Mouse (Mus musculus) neural tube, embryonic 11.5 days (tissue): ENCODE measurements at regions not wholly inside any gene's neighbourhood (a gene's known extent, or its start where the extent isn't known, plus 50 kb on each side); places are given as distances from the start of the nearest gene placed in this dataset.

Source experiments
- ATAC-seq: fragments of 200-750 bp; cut with Nextera tagmentation; 2 replicates; pipeline ENCODE4 v1.8.0; 2017; ENCODE audit warnings: moderate number of reproducible peaks, mild to moderate bottlenecking, moderate TSS enrichment, moderate library complexity; ENCODE audit not compliant: insufficient read depth, low FRiP score, low TSS enrichment
- DNase-seq: peaks from one replicate; pipeline ENCODE4 v3.0.0-alpha.2; 2015; ENCODE audit warnings: low spot score
- H3K27ac ChIP-seq: fragments of 300-500 bp; sonication (generic); 2 replicates; pipeline ENCODE4 v1.5.1; 2014; ENCODE audit warnings: low read depth, mild to moderate bottlenecking, low read length
- H3K27me3 ChIP-seq: fragments of 300-500 bp; sonication (generic); 2 replicates; pipeline ENCODE4 v1.6.1; 2014; ENCODE audit warnings: mild to moderate bottlenecking, low read length, mixed read lengths; ENCODE audit not compliant: control insufficient read depth, insufficient read depth
- H3K36me3 ChIP-seq: fragments of 300-500 bp; sonication (generic); 2 replicates; pipeline ENCODE4 v1.6.1; 2014; ENCODE audit warnings: mild to moderate bottlenecking, low read length, moderate library complexity, mixed read lengths; ENCODE audit not compliant: control insufficient read depth, insufficient read depth
- H3K4me1 ChIP-seq: fragments of 300-500 bp; sonication (generic); 2 replicates; pipeline ENCODE4 v1.6.1; 2014; ENCODE audit warnings: low read length, mixed read lengths; ENCODE audit not compliant: control insufficient read depth, insufficient read depth
- H3K4me2 ChIP-seq: fragments of 300-500 bp; sonication (generic); 2 replicates; pipeline ENCODE4 v1.6.1; 2014; ENCODE audit warnings: low read depth, mild to moderate bottlenecking, moderate library complexity
- H3K4me3 ChIP-seq: fragments of 300-500 bp; sonication (generic); 2 replicates; pipeline ENCODE4 v1.5.1; 2014; ENCODE audit warnings: low read depth, low read length
- H3K9ac ChIP-seq: fragments of 300-500 bp; sonication (generic); 2 replicates; pipeline ENCODE4 v1.6.1; 2014; ENCODE audit warnings: mild to moderate bottlenecking, low read length
- H3K9me3 ChIP-seq: fragments of 300-500 bp; sonication (generic); 2 replicates; pipeline ENCODE4 v1.6.1; 2016; ENCODE audit warnings: low read length; ENCODE audit not compliant: control insufficient read depth
- WGBS: fragments of 180-500 bp; shearing (Covaris S2); extraction: QIAGEN DNeasy Blood & Tissue Kit; methylation state at CpG from one replicate; pipeline ENCODE4 v1.1.7; 2014; 5-methylcytosine and 5-hydroxymethylcytosine counted together

DNA sequence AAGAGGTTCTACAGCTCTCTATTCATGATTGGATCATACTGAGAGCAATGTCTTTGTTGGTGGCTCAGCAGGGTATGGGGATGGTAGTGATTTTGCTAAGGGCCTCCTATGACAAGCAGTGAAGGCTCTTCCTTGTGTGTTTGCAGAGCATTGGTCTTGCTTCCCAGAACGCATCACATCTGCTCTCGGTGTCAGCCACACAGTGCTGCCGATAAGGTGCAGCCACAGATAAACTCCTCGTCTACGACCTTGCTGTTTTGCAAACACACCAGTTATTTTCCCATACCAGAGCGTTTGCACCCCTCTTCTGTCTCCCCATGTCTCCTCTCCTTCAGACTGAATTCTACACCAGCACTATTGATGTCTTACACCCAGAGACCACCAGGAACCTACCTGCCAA is 68.4 kb upstream of the Thpo start:
- Histone ChIP-seq H3K27ac (no peak overlapping the region), H3K27me3 (no peaks in the 10 kb centered on the region), H3K4me3 (no peak overlapping the region), H3K9me3 (no peaks in the 10 kb centered on the region), H3K9ac (no peak overlapping the region), H3K4me1 (peaks cover 7% of the 10 kb centered on the region; the same call in 1 of the 2 replicates), H3K4me2 (no peak overlapping the region), H3K36me3 (no peaks in the 10 kb centered on the region)
- DNase-seq (no peak), ATAC-seq (no peak)
- 88% methylated on average over 6 of the region's 6 CpGs for WGBS

DNA sequence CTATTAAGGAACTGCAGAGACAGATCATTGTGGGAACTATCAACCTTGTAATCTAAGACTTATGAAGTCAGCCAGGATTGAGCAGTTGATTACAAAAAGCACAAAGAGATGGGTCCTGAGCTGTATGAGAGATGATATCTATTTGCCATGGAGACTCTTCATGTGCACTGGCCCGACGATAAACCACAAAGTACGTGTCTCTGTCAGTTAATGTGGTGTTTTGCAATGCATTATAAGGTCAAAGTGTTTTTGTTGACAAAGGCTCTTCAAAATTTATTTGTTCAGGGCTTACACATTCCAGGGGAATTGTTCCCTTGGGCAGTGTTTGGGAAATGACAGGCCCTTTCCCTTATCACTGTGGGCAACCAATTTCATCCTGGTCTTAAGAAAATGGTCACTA is 65.7 kb upstream of the Thpo start:
- 88% methylated on average over 3 of the region's 3 CpGs for WGBS
- H3K27me3 ChIP-seq: no peaks in the 10 kb centered on the region
- ATAC-seq (no peak), DNase-seq (no peak)
- no peak overlapping the region for H3K4me2 ChIP-seq
- no peak overlapping the region for H3K4me3 ChIP-seq
- peaks cover 4% of the 10 kb centered on the region; the same call in 1 of the 2 replicates for H3K4me1 ChIP-seq
- no peak overlapping the region for H3K27ac ChIP-seq
- no peaks in the 10 kb centered on the region for H3K36me3 ChIP-seq
- H3K9me3 ChIP-seq: no peaks in the 10 kb centered on the region
- H3K9ac ChIP-seq: no peak overlapping the region

DNA sequence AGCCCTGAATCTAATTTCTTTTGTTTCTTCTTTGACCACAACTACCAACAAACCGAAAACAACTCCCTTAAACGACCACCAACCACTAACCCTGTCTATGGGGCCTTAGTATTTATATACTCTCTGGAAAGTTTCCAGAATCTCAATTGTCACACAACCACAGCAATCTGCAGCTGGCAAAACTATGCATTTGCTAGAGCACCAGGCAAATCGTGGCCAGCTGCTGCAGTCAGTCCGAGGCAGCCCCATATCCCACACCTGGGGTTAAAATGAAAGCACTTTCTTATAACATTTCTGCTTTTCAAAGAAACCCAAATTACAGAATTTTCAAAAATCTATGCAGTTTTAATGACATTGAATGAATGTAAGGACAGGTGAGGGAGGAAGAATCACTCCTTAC is 63.8 kb upstream of the Thpo start:
- 88% methylated on average over 4 of the region's 4 CpGs for WGBS
- H3K9me3 ChIP-seq: no peaks in the 10 kb centered on the region
- no peak for ATAC-seq

DNA sequence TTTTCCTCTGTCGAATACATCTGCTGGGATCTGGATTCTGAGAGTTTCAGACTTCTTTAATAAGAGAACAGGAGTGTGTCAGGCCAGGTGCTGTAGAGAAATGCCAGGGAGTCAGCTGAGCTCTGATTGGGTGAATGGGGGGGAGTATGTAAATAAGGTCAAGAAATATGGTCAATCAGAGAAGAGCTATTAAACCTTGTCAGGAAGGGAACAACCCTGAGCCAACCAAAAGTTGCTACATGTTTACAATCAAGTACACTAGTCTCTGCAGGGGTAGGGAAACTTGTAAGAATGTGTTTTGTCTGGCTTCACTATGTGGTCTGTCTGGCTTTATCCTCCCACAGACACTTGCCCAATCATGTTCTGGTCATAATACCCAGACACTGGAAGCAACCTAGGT is 60.4 kb upstream of the Thpo start:
- 78% methylated on average over 1 of the region's 1 CpGs for WGBS

More for the DNA sequence above, 63.8 kb upstream of the Thpo start:
- Histone ChIP-seq H3K4me1 (no peaks in the 10 kb centered on the region), H3K4me2 (no peak overlapping the region), H3K9ac (no peak overlapping the region), H3K27me3 (no peaks in the 10 kb centered on the region), H3K36me3 (no peaks in the 10 kb centered on the region), H3K27ac (no peak overlapping the region), H3K4me3 (no peak overlapping the region)
- DNase-seq: no peak

More for the DNA sequence above, 60.4 kb upstream of the Thpo start:
- H3K9me3 ChIP-seq: no peaks in the 10 kb centered on the region
- H3K27me3 ChIP-seq: no peaks in the 10 kb centered on the region
- DNase-seq: no peak
- no peaks in the 10 kb centered on the region for H3K36me3 ChIP-seq
- H3K27ac ChIP-seq: no peak overlapping the region
- H3K9ac ChIP-seq: no peak overlapping the region
- ATAC-seq: no peak
- no peak overlapping the region for H3K4me3 ChIP-seq
- H3K4me2 ChIP-seq: no peak overlapping the region
- no peaks in the 10 kb centered on the region for H3K4me1 ChIP-seq
